Mouse (Mus musculus) stomach, embryonic 15.5 days (tissue): ENCODE measurements at regions not wholly inside any gene's neighbourhood (a gene's known extent, or its start where the extent isn't known, plus 50 kb on each side); places are given as distances from the start of the nearest gene placed in this dataset.

Experiments
- ATAC-seq: fragments of 200-750 bp; cut with Nextera tagmentation; 2 replicates; pipeline ENCODE4 v1.8.0; 2017; ENCODE audit warnings: low read depth, moderate number of reproducible peaks, moderate TSS enrichment; ENCODE audit not compliant: insufficient read depth, low FRiP score
- H3K27ac ChIP-seq: fragments of 300-500 bp; sonication (generic); 2 replicates; pipeline ENCODE4 v1.5.1; 2015; ENCODE audit warnings: mild to moderate bottlenecking, inconsistent platforms
- H3K27me3 ChIP-seq: fragments of 300-500 bp; sonication (generic); replicated peaks from 2 replicates; pipeline ENCODE4 v1.6.1; 2015; ENCODE audit warnings: inconsistent platforms
- H3K36me3 ChIP-seq: fragments of 300-500 bp; sonication (generic); 2 replicates; pipeline ENCODE4 v1.6.1; 2015; ENCODE audit warnings: inconsistent platforms
- H3K4me1 ChIP-seq: fragments of 300-500 bp; sonication (generic); 2 replicates; pipeline ENCODE4 v1.6.1; 2015; ENCODE audit warnings: inconsistent platforms
- H3K4me2 ChIP-seq: fragments of 300-500 bp; sonication (generic); 2 replicates; pipeline ENCODE4 v1.6.1; 2015; ENCODE audit warnings: mild to moderate bottlenecking, inconsistent platforms
- H3K4me3 ChIP-seq: fragments of 300-500 bp; sonication (generic); replicated peaks from 2 replicates; pipeline ENCODE4 v1.5.1; 2015; ENCODE audit warnings: inconsistent platforms
- H3K9ac ChIP-seq: fragments of 300-500 bp; sonication (generic); 2 replicates; pipeline ENCODE4 v1.6.1; 2015; ENCODE audit warnings: inconsistent platforms
- H3K9me3 ChIP-seq: fragments of 300-500 bp; sonication (generic); 2 replicates; pipeline ENCODE4 v1.6.1; 2016; ENCODE audit warnings: inconsistent platforms
- WGBS: fragments of 180-500 bp; shearing (Covaris S2); methylation state at CpG from one replicate; pipeline ENCODE4 v1.1.7; 2015; 5-methylcytosine and 5-hydroxymethylcytosine counted together

DNA sequence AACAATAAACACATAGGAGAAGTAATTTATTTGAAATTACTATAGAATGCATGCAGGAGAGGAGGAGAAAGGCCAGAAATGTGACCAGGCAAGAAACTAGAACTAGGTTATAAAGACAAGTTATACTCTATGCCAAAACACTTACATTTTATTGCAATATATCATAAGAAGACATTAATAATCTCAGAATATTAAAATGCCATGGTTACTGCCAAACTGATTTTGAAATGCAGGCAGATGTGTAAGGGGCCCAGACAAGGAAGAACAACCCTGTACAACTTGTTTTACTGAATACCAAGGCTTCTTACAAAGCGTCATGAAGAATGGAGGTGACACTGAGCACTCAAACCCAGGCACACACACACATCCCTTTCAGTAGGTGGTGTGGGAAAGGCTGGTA is 68.9 kb upstream of the Ahr start:
- WGBS = 60% methylated on average over 1 of the region's 1 CpGs
- Histone ChIP-seq H3K9ac (no peak overlapping the region), H3K4me1 (no peaks in the 10 kb centered on the region), H3K4me3 (no peak overlapping the region), H3K4me2 (no peak overlapping the region), H3K27me3 (no peaks in the 10 kb centered on the region), H3K36me3 (no peaks in the 10 kb centered on the region), H3K27ac (no peak overlapping the region), H3K9me3 (no peaks in the 10 kb centered on the region)
- no peak for ATAC-seq

DNA sequence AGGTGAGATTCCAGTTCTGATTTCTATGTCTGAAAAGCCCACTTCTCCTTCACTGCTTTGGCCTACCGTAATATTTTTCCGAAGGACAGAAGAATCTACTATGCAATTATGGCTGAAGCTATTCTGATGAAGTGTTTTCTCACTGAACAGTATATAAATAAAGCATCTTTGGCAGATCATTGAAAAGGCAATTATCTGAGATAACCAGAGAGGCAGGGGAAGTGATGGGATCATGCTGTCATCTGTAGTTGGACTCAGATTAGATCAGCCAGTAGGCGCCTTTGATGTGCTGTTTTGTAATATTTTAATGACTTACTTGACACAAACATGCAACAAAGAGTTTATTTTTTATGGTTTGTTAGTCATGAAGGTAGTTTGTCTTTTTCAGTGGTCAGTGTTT is 67.8 kb upstream of the Ahr start:
- WGBS = 88% methylated on average over 3 of the region's 3 CpGs
- no peaks in the 10 kb centered on the region for H3K9me3 ChIP-seq
- ATAC-seq = no peak
- no peaks in the 10 kb centered on the region for H3K4me1 ChIP-seq
- no peaks in the 10 kb centered on the region for H3K27me3 ChIP-seq
- H3K4me2 ChIP-seq = no peak overlapping the region
- H3K9ac ChIP-seq = no peak overlapping the region
- no peak overlapping the region for H3K27ac ChIP-seq
- no peak overlapping the region for H3K4me3 ChIP-seq
- H3K36me3 ChIP-seq = no peaks in the 10 kb centered on the region

DNA sequence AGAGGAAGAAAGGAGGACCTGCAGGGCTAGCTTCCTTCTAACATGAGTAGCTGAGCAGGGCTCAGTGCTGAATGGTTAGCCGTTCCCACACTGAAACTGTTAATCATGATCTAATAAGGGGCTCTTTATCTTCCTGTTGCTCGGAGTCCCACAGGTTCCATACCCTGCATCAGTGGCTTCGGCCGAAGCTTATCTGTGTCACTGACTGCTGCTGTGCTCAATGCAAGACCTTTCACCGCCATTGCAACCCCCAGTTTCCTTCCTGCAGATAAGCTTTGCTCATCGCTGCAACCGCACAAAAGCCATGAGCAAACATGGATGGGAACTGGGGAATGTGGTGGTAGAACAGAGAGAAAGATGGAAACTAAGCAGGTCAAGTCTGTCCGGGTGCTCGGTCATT is 63.5 kb upstream of the Ahr start:
- 58% methylated on average over 9 of the region's 9 CpGs for WGBS
- ATAC-seq = no peak
- no peaks in the 10 kb centered on the region for H3K4me1 ChIP-seq
- no peak overlapping the region for H3K27ac ChIP-seq
- no peak overlapping the region for H3K4me2 ChIP-seq
- no peaks in the 10 kb centered on the region for H3K27me3 ChIP-seq
- no peak overlapping the region for H3K9ac ChIP-seq
- H3K36me3 ChIP-seq = no peaks in the 10 kb centered on the region
- no peak overlapping the region for H3K4me3 ChIP-seq
- H3K9me3 ChIP-seq = no peaks in the 10 kb centered on the region

DNA sequence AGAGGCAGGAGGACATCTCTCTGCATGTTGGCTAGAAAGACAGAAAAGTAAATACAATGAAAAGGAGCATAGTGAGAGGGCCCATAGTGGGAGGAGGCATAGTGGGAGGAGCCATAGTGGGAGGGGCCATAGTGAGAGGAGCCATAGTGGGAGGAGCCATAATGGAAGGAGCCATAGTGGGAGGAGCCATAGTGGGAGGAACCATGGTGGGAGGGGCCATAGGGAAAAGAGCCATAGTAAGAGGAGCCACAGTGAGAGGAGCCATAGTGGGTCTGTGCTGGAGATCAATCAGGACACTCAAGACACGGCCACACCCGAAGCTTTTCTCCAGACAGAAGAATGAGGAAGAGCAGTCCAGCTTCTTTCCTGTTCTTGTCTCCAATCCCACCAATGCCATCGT is 58.0 kb upstream of the Ahr start:
- ATAC-seq = no peak
- Histone ChIP-seq H3K4me1 (no peaks in the 10 kb centered on the region), H3K9ac (no peak overlapping the region), H3K27ac (no peak overlapping the region), H3K9me3 (no peaks in the 10 kb centered on the region), H3K27me3 (no peaks in the 10 kb centered on the region), H3K4me3 (no peak overlapping the region), H3K4me2 (no peak overlapping the region), H3K36me3 (no peaks in the 10 kb centered on the region)
- 89% methylated on average over 3 of the region's 3 CpGs for WGBS
